8 mouse cellular contexts compared by ENCODE assay signal in genomic region chrX:48033024-48033423, GRCm38 (mm10). TPM values are rescaled to one million over a fixed set of nuclear protein-coding genes. Genes with fewer than 3 reads are reported as not detected.
DNase-seq lines count a peak whose midpoint lies in the region; ATAC-seq lines count a peak whose summit lies in the region.

No protein-coding gene starts in this region.

- H3K27ac ChIP-seq in forebrain, embryonic 10.5 days: no peak overlapping the region
- no peak overlapping the region for H3K27ac ChIP-seq in forebrain, embryonic 11.5 days (ENCODE audit: low read depth, low read length)
- H3K27ac ChIP-seq in heart, embryonic 15.5 days: no peak overlapping the region
- H3K27ac ChIP-seq in limb, embryonic 10.5 days: no peak overlapping the region

- H3K4me3 ChIP-seq in forebrain, embryonic 10.5 days: peak overlapping the region; percentile 64; the same call in 1 of the 2 replicates
- H3K4me3 ChIP-seq in forebrain, embryonic 11.5 days (ENCODE audit: low read depth, low read length): no peak overlapping the region
- peak overlapping the region; percentile 58 for H3K4me3 ChIP-seq in heart, embryonic 15.5 days
- peak overlapping the region; percentile 60; the same call in 1 of the 2 replicates for H3K4me3 ChIP-seq in limb, embryonic 10.5 days

- WGBS in forebrain, embryonic 10.5 days: 76% methylated on average over 3 of the region's 3 CpGs
- 78% methylated on average over 3 of the region's 3 CpGs for WGBS in forebrain, embryonic 11.5 days
- 52% methylated on average over 3 of the region's 3 CpGs for WGBS in heart, embryonic 15.5 days
- 74% methylated on average over 3 of the region's 3 CpGs for WGBS in limb, embryonic 10.5 days

- no peak for DNase-seq in forebrain, embryonic 10.5 days (ENCODE audit: extremely low spot score, low spot score)
- DNase-seq in forebrain, embryonic 11.5 days (ENCODE audit: low spot score): no peak
- peak; percentile 48 for DNase-seq in right cerebral cortex, adult 18-20 months
- DNase-seq in right cerebral cortex, postnatal 36 days (ENCODE audit: low spot score in 2 of 2): no peak
- no peak for DNase-seq in limb, embryonic 10.5 days (ENCODE audit: low spot score)

- H3K9ac ChIP-seq in forebrain, embryonic 11.5 days (ENCODE audit: low read length): no peak overlapping the region
- H3K9ac ChIP-seq in heart, embryonic 15.5 days: no peak overlapping the region

- ATAC-seq in forebrain, embryonic 11.5 days (replicated peaks; ENCODE audit: low FRiP score): no peak
- ATAC-seq in heart, embryonic 15.5 days (replicated peaks; ENCODE audit: insufficient number of reproducible peaks, insufficient read depth, low FRiP score, low read depth): no peak
- no peak for ATAC-seq in monocyte, adult 5-6 weeks (replicated peaks; ENCODE audit: insufficient number of reproducible peaks, low FRiP score, low TSS enrichment, poor library complexity, severe bottlenecking)
- no peak for ATAC-seq in erythroblast, adult 5-6 weeks (replicated peaks; ENCODE audit: low FRiP score, poor library complexity, severe bottlenecking)

- H3K27me3 ChIP-seq in forebrain, embryonic 10.5 days (ENCODE audit: poor library complexity, severe bottlenecking): peaks cover 55% of the 10 kb centered on the region
- no peaks in the 10 kb centered on the region for H3K27me3 ChIP-seq in forebrain, embryonic 11.5 days (ENCODE audit: control insufficient read depth, insufficient read depth, low read length)
- peaks cover 53% of the 10 kb centered on the region for H3K27me3 ChIP-seq in heart, embryonic 15.5 days
- peaks cover 60% of the 10 kb centered on the region for H3K27me3 ChIP-seq in limb, embryonic 10.5 days (ENCODE audit: low read depth, poor library complexity, severe bottlenecking)

- H3K36me3 ChIP-seq in forebrain, embryonic 10.5 days (replicated peaks): no peaks in the 10 kb centered on the region
- H3K36me3 ChIP-seq in forebrain, embryonic 11.5 days (ENCODE audit: control insufficient read depth, insufficient read depth, low read length): no peaks in the 10 kb centered on the region
- no peaks in the 10 kb centered on the region for H3K36me3 ChIP-seq in heart, embryonic 15.5 days
- H3K36me3 ChIP-seq in limb, embryonic 10.5 days: no peaks in the 10 kb centered on the region

- H3K4me2 ChIP-seq in forebrain, embryonic 11.5 days (ENCODE audit: low read depth, low read length, severe bottlenecking): no peak overlapping the region
- H3K4me2 ChIP-seq in heart, embryonic 15.5 days: no peak overlapping the region

- peaks cover 22% of the 10 kb centered on the region; the same call in 1 of the 2 replicates for H3K4me1 ChIP-seq in forebrain, embryonic 10.5 days
- no peaks in the 10 kb centered on the region for H3K4me1 ChIP-seq in forebrain, embryonic 11.5 days (replicated peaks; ENCODE audit: control insufficient read depth, insufficient read depth, low read length)
- peaks cover 3% of the 10 kb centered on the region; the same call in 1 of the 2 replicates for H3K4me1 ChIP-seq in heart, embryonic 15.5 days (replicated peaks)
- 0 out of 2 replicates have a peak, but pooled peaks cover 5% of the 10 kb centered on the region for H3K4me1 ChIP-seq in limb, embryonic 10.5 days

- H3K9me3 ChIP-seq in forebrain, embryonic 10.5 days: no peaks in the 10 kb centered on the region
- H3K9me3 ChIP-seq in forebrain, embryonic 11.5 days (ENCODE audit: control insufficient read depth, low read length): no peaks in the 10 kb centered on the region
- H3K9me3 ChIP-seq in heart, embryonic 15.5 days (replicated peaks): no peaks in the 10 kb centered on the region
- no peaks in the 10 kb centered on the region for H3K9me3 ChIP-seq in limb, embryonic 10.5 days (replicated peaks)

RNA-seq across cellular contexts. Expression of gene Apln, which starts 1.6 kb away (rescaled TPM):
- 4.7 and 5.3 TPM in 2 replicates for polyA plus RNA-seq in forebrain, embryonic 10.5 days (2016; fragmentation: Nextera tagmentation; extraction: Ambion mirVana)
- polyA plus RNA-seq in forebrain, embryonic 11.5 days (2014; fragmentation: Nextera tagmentation; extraction: Ambion mirVana): 3.8 and 4.0 TPM in 2 replicates
- 6.5 and 7.2 TPM in 2 replicates for polyA plus RNA-seq in heart, embryonic 15.5 days (2015; fragmentation: Nextera tagmentation; extraction: Ambion mirVana)
- 4.8 and 5.1 TPM in 2 replicates for polyA plus RNA-seq in limb, embryonic 10.5 days (2016; fragmentation: Nextera tagmentation; extraction: Ambion mirVana)
- 0.11 to 0.38 TPM (median 0.29 TPM) in 3 replicates for total RNA-seq in monocyte, adult 5-6 weeks (2017)
- not detected in 2 replicates for total RNA-seq in erythroblast, adult 5-6 weeks (2015; ENCODE audit: low replicate concordance)
- total RNA-seq in erythroblast, adult 5-6 weeks (2017; ENCODE audit: low replicate concordance): 0.28 TPM in 1 of 2 replicates, not detected in the other
